Mouse (Mus musculus): ENCODE measurements around the gene Fanci.

- TF ChIP-seq CTCF (conservative IDR thresholded peaks at IDR 0.05; ENCODE audit: insufficient read depth, insufficient read length, low read depth, low read length) (peak; percentile 93; the same call in 1 of the 2 replicates), POLR2A (IDR thresholded peaks at IDR 0.05; ENCODE audit: low read depth, low read length) (no peak)
These were observed 104.5 kb downstream of the Fanci start for GRCm38 (mm10) chr7:79495988-79496815.

Data from kidney, adult 2 months (tissue).